Mouse (Mus musculus): ENCODE results near the gene Bbof1.
A peak's percentile ranks its signal among the peaks of the same experiment; 100 is the strongest.

Gene Bbof1

GRCm38 (mm10) chr12:84481251-84481650 lies 72.4 kb downstream of the Bbof1 start:
- no peak for DNase-seq

- no peak for DNase-seq
These were observed 74.1 kb downstream of the Bbof1 start for GRCm38 (mm10) chr12:84482778-84483585.

GRCm38 (mm10) chr12:84487324-84488056 lies 78.6 kb downstream of the Bbof1 start:
- peak; percentile 46 for DNase-seq
